Mouse (Mus musculus) urinary bladder, postnatal 10 days (tissue): ENCODE measurements around the gene Asb2.

Experiments
- DNase-seq: peaks from one replicate; pipeline ENCODE4 v3.0.0; 2022; ENCODE audit warnings: low spot score

The Asb2 gene

GRCm38 (mm10) chr12:103355746-103356414, at the start of gene Asb2:
TSS of gene Asb2 (minus strand) at chr12:103356001.
- no peak for DNase-seq

- no peak for DNase-seq
Measured at GRCm38 (mm10) chr12:103404131-103404530, 48.3 kb upstream of the Asb2 start.

DNA sequence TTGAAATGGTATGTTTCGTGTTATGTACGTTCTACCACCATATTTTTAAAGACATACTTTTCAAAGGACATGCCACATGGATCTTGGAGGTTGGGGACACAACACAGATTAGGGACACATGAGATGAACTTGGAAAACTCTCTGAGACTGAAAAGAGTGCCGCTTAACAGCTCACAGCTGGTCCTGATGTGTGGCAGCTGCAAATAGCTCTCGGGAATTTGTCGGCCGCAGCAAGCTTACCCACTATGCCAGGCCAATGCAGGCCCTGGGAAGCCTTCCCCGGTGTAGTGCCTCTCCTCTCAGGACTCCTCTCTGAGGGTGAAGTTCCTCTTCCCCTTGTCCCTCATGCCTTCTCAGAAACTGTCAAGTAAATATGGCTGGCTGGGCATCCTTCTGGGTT, 41.0 kb upstream of the Asb2 start:
- no peak for DNase-seq

DNA sequence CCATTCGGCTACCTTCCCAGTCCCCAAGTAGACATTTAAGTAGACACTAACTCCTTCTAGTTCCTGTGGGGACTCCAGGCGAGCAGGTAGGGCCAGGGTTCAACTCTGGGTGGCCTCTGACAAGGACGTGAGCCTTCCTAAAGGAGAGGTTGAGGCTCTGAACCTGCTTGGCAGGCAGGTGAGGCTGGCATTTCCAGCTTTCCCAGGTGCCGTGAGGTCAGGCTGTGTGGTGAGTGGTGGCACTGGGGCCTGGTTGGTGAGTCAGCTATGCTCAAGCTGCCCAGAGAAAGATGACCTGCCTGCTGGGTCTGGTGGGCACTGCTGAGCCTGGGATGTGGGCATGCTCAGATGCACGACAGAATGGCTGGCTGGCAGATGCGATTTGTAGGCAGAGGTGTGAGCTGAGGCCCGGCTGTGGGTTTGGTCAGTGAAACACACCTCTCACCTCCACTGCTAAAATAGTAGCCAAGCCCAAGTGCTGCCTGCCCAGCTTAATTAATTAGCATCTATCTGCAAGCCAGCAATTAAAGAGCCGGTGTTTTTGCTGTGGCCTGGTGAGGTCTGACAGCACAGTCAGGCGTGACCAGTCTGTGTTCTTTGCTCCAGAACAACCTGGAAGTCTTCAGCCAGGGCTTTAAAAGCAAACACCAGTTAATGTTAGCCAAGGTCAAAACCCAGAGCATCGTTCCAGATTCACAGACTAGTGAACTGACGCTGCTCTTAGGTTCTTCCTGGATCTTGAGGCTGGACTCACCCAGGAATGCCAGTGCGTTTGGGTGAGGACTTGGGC, 39.9 kb upstream of the Asb2 start:
- DNase-seq, result no peak

DNA sequence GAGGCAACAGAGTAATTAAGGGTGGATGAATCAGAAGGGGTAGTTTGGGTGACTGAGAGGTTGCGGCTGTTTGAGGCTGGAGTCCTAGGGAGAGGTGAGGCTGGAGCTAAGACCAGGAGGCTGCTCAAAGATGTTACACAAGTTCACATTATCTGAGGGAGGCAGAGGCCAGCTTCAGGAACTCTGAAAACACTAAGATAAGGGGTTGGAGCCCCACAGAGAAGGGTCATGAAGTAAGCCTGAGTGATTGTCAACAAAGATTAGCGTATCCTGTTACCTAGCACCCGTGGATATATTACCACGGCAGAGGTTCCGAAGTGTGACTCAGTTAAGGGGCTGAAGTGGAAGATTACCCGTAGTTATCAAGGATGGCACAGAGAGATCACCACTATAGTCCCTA, 37.7 kb upstream of the Asb2 start:
- no peak for DNase-seq

- DNase-seq, result no peak
Measured at GRCm38 (mm10) chr12:103391098-103391497, 35.3 kb upstream of the Asb2 start.

DNA sequence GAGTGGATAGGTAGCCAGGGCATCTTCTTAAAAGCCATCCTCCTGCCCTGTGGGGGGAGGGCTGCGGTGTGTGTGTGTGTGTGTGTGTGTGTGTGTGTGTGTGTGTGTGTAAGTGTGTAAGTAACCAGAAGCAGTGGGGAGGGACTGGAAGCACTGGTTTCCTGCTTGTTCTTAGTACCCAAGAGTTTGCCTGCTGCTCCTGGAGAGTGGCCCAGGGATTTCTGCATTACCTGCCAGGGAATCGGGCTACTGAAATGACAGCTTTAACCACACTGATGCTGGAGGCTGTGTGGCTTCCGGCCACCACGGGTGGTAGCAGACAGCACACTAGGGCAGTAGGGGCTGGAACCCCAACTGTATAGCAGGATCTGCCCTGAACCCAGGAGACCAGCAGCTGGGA, 34.2 kb upstream of the Asb2 start:
- no peak for DNase-seq

DNA sequence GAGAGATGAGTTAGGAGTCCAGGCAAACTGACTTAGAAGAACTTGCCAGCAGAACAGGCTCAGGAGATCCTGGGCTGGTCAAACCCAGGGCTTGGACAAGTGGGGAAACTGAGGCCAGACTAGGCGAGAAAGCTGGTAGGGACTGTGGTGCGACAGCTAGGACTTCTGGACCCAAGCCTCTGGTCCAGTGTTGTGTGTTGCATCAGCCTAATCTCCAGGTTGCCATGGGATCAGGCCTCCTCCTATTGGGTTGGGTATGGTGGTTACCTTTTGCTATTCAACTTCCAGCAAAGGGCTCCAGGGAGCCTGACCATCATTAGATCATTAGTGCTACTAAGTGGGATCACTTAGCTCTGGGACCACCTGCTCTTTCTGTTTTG, 33.5 kb upstream of the Asb2 start:
- DNase-seq, result no peak

DNA sequence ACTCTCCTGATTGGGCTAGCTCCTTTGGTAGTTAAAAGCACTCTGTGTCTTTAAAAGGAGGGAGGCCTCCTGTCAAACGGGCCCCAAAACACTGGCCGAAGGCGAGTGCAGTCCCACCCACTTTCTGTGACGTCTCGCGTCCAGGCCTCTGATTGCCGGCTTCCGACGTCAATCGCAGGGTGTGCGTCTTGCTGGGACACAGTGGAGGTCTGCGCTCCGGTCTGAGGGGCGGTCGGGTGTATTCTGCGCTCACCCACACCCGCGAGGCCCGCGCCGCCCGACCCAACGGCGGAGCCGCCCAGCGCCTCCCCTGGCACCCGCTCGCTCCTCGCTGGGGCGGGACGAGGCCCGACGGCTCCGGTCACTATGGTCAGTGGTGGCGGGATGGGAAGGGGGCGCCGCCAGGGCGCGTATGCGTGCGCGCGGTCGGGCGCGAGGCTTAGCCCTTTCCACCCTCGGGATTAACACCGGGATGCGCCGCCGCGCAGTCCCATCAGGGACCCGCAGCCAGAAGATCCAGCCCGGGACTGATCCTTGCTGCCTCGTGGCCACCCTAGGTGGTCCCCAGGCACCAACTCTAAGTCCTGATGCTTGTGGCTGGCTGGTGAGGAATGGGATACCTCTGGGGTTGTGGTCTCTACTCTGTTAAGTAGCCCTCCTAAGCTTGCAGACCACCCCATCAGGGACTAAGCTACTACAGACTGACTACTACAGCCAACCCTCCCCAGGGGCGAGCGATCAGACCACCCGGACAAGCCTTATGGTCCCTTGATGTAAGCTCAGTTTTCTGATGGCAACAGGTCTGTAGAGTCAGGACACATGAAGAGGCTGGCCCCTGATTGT, 32.9 kb upstream of the Asb2 start, which contains the start of gene Otub2:
Otub2 (plus strand) TSS at position 178 of the 843 bp plus-strand sequence.
- peak; percentile 90 for DNase-seq

DNA sequence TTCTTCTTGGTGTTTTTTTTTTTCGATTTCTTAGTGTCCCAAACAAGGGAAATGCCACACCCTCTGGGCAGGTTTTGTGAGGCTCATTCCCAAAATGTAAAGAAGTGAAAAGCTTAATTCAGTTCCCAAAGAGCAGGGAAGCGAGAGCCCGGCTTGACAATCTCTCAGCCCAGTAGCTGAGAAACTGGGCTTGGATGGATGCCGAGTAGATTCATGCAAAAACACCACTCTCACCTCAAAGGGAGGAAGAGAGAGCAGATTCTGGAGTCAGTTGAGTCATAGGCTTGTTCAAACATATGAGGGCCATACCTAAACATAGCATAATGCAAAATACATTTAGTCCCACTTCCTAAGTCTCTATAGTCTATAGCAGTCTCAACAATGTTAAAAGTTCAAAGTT, 24.4 kb upstream of the Asb2 start:
- no peak for DNase-seq

DNA sequence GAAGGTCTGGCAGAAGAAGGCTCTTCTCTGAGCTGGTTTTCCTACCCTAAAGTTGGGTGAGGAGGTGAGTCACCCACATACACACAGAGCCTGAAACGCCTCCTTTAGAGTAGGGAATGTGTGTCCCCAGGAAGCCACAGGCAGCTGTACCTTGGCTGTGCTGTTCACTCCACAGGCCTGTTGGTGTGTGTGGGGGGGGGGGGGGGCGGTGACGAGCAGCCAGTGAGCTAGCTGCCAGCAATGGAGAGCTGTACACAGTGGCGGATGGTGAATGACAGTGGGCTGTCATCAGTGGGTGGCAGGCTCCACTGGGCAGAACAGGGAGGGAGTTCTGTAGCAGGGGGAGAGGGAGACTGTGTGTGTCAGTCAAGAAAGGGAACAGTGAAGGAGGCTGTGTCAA, 21.0 kb upstream of the Asb2 start:
- no peak for DNase-seq

GRCm38 (mm10) chr12:103376124-103376523, 20.3 kb upstream of the Asb2 start:
- no peak for DNase-seq

- DNase-seq, result no peak
Measured at GRCm38 (mm10) chr12:103373530-103374236, 17.9 kb upstream of the Asb2 start.

DNA sequence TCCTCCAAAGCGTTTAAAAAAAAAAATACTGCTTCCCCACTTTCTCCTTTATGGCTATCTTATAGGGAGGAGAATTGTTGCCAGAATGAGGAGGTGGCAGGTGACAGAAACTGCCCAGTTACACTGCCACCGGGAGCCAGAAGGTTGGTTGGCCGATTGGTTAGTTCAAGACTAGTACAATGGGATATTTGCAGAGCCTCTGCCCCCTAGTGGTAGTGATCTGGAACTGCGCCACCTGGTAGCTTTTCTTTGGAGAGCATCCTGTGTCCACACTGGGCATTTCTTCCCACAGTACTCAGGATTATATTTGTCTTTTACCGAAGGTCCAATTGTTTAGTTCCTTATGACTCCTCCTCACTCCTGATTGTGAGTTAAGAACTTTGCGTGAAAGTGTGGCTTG, 15.9 kb upstream of the Asb2 start:
- DNase-seq, result no peak

DNA sequence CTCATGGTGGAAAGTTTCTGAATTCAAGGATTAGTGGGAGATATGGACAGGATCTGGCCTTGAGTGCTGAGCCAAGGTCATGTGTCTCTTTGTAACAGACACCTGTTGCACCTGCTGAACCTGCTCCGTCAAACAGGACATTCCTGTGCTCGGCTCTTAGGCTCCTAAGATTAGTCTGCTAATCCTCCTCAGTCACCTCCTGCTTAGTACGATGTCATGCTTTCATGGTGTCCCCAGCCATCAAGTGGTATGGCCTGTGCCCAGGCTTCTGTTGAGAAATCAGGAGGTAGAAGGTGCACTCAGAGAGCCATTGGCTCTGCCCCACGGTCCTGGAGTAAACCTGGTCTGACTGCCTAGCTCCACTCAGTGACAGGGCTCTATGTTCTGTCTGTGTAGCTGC, 15.1 kb upstream of the Asb2 start:
- no peak for DNase-seq

DNA sequence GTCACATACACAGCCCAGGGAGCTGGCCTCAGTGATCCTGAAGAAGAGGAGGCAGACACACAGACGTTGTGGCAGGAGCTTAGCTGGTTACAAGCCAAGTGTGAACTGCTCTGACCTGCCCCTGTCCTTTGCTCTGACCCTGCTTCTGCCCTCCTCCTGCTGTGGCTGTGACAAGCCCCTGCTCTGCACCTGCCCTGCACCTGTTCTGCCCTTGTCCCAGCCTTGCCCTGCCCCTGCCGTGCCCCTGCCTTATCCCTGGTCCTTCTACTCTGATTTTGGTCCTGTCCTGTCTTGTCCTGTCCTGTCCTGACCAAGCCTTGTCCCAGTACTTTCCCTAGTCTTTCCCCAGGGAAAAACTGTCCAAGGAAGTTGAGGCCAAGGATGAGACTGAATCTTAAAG, 13.0 kb upstream of the Asb2 start:
- no peak for DNase-seq

DNA sequence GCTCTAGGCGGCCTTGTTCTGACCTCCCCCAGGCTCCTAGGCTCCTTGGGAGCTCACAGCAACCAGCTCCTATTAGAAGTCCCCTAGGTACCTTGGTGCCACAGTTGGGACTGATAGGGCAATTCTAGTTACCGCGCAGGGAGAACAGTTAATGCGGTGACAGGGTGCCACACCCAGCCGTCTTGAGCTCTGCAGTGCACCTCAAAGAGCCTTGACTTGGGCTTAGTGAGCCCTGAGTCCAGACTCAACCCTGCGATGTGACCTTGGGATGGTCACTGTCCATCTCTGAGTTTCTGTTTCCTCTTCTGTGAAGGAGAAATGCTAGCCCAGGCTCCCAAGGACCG, 12.5 kb upstream of the Asb2 start:
- no peak for DNase-seq

- DNase-seq, result peak; percentile 29
Measured at GRCm38 (mm10) chr12:103367620-103368325, 12.0 kb upstream of the Asb2 start.

DNA sequence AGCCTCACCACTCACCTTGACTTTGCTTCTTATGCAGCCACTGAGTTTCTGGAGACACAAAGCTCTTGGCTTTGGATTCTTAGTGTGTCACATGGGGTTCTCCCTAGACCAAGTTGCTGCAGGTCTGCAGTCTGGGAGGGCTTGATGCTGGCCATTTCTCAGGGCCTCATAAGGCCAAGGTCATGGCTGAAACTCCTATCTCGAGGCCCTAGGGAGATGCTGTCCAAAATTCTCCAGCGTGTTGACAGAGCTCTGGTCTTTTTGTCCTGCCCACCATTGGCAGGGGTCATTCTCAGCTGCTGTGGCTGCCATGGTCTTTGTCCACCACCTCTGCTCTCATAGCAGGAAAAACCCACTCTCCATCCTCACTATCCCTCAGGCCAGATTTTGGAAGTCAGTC, 11.4 kb upstream of the Asb2 start:
- DNase-seq, result no peak

GRCm38 (mm10) chr12:103362336-103362735, 6.5 kb upstream of the Asb2 start:
- DNase-seq, result no peak

DNA sequence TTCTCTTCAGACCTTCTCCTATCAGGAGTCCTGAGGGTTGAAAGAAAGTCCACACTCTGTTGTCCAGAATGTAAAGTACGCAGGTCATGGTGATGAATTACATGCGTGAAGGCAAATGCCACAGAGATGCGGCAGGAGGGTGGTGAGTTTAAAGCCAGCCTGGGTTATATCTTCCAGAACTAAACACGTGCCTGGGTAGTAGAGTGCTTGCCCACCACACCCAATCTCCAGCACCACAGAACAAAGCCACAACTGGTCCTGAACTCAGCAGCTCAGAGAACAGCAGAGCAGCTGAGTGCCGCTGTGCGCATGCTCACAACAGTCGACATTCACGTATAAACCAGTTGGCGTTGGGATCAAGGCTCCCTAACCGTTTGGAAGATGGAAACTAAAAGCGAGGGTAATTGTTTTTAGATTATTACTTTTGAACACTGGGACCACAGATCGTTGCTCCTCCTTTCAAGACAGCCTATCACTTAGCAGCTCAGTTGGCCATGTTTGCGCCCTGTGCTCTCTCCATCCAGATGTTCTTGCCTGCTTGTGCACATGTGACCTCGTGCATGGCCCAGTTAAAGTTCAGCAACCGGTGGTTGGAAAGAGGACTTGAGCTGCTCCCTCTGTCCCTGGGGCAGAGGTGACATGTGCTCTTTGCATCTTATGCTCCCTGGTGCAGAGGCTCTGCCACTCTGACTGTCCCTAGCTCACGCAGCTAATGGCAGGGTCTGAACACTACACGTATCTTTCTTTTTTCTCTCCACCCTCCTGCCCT, 5.9 kb upstream of the Asb2 start:
- DNase-seq, result no peak
